Mouse (Mus musculus) adrenal gland, postnatal 14 days (tissue): ENCODE measurements around the gene Usp33. TPM values are rescaled to one million over a fixed set of nuclear protein-coding genes. Genes with fewer than 3 reads are reported as not detected.
"Not testable (repeated sequence)": the region's sequence is repeated elsewhere in the genome, so short reads cannot be mapped to it uniquely, and the experiment has no call there.

ENCODE experiments used
- DNase-seq: peaks from one replicate; pipeline ENCODE4 v3.0.0; 2021; ENCODE audit warnings: mixed read lengths
- long read RNA-seq, 2 experiments: library from polyadenylated mRNA; stranded (forward); transcript quantifications; one replicate each; pipeline ENCODE4 v2.0.0; 2021
- total RNA-seq: library from RNA; stranded (reverse); gene quantifications from 2 replicates; pipeline ENCODE4 v1.2.3, GENCODE M21; 2021

Gene Usp33
- 73.5 and 83.9 TPM in 2 replicates for total RNA-seq
- long read RNA-seq, experiment 1, full-length matches to known transcripts: 23 of 25 reads
- long read RNA-seq, experiment 1, partial matches to known transcripts: 2 of 25 reads
- long read RNA-seq, experiment 1, other reads (novel, unspliced or antisense): 0 of 25 reads
- long read RNA-seq, experiment 2, full-length matches to known transcripts: 14 of 20 reads
- long read RNA-seq, experiment 2, partial matches to known transcripts: 4 of 20 reads
- long read RNA-seq, experiment 2, other reads (novel, unspliced or antisense): 2 of 20 reads

DNA sequence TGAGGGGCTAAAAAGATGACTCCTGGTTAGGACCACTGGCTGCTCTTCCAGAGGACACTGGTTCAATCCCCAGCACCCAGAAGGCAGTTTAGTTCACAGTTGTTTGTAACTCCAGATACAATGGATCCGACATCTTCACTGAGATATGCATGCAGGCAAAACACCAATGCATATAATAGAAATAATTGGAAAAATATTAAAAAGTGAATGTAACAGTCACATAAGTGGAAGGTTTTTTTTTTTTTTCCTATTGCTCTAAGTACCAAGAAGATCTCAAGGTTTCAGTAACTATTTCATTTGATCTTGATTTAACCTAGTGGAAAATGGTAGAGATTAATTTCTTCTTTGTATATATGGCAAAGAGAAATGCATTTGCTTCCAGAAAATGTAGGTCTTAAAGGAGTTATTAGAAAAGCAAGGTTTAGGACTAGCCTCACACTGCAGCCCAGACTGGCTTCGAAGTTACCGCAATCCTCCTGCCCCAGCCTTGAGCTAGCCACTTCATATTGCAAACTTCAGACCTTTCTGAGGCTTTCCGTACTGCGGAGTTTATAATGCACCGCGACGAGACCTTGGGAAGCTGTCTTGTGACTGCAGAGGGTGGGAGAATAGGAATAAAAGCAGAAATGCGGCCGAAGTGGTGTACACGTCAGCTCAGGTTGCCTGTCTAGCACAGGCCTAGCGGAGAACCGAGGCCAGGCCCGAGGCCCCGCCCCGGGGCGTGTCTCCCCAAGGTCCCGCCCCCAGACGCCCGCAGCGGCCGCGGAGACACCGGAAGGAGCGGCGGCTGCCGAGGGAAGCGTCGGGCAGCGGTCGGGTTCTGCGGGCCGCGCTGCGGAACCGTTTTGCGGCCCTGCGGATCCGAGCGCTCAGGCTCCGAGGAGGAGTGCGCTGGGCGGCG is at the start of gene Usp33:
Gene Usp33, plus strand, starts transcription at position 747 of the 901 bp plus-strand sequence.
- DNase-seq: peak; percentile 97

- DNase-seq: no peak
Observed at GRCm38 (mm10) chr3:152300376-152301337, 45.6 kb upstream of the Usp33 start.

GRCm38 (mm10) chr3:152302991-152303390 is 43.3 kb upstream of the Usp33 start:
- DNase-seq: no peak

GRCm38 (mm10) chr3:152304093-152304815 is 42.0 kb upstream of the Usp33 start:
- DNase-seq: peak; percentile 10

DNA sequence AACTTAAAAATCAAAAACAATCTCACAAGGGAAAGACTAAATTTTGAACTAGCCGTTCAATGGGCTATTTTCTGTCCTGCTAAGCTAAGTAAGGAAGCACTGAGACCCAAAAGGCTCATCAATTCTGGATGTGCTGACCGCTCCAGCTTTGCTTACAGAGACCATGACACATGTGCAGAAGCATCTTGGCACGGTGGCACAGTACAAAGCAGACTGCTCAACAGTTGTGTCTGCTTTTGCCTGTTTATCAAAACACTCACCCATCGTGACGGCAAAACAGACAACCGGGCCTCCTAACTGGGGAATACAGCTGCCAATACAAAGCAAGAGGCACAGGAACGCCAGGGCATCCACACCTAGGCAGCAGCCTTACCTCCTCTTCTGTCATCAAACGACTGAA is 41.2 kb upstream of the Usp33 start:
- no peak for DNase-seq

- DNase-seq: no peak
Observed at GRCm38 (mm10) chr3:152305971-152306370, 40.3 kb upstream of the Usp33 start.

DNA sequence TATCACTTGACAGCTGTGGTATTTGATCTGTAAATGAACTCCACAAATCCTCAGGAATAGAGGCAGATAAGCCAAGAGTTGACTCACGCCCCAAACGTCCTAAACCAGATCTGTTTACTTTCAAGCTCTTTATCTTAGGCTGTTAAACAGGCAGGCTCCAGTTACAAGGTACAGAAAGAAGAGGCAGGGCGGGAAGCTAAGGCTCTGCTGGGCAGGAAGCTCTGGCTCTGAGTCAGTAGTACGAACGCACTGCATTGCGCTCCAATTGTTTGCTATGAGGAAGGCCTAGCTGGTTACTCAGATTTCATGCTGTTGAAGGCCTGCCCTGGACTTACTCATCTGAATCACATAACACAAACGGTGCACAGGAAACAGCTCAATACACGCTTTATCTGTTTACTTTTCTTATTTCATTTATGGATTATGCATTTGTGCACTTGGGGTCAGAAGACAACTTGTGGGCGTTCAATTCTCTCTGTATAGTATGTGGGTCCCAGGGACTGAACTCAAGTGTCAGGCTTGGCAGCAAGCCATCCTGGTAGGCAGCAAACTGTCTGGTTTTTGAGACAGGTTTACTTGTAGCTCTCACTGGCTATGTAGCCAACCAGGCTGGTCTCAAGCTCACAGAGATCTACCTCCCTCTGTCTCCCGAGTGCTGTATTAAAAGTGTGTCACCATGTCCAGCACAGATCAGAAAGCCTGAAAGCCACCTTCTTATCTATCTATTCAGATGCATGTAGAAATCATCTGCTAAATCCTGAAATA is 37.6 kb upstream of the Usp33 start:
- peak; percentile 56 for DNase-seq

- no peak for DNase-seq
Observed at GRCm38 (mm10) chr3:152309250-152309645, 37.0 kb upstream of the Usp33 start.

DNA sequence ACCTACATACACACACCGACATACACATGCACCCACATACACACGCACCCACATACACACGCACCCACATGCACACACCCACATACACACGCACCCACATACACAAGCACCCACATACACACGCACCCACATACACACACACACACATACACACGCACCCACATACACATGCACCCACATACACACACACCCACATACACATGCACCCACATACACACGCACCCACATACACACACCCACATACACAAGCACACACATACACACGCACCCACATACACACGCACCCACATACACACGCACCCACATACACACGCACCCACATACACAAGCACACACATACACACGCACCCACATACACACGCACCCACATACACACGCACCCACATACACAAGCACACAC is 31.6 kb upstream of the Usp33 start:
- DNase-seq: not testable (repeated sequence)

GRCm38 (mm10) chr3:152315613-152316012 is 30.7 kb upstream of the Usp33 start:
- DNase-seq: peak; percentile 92

DNA sequence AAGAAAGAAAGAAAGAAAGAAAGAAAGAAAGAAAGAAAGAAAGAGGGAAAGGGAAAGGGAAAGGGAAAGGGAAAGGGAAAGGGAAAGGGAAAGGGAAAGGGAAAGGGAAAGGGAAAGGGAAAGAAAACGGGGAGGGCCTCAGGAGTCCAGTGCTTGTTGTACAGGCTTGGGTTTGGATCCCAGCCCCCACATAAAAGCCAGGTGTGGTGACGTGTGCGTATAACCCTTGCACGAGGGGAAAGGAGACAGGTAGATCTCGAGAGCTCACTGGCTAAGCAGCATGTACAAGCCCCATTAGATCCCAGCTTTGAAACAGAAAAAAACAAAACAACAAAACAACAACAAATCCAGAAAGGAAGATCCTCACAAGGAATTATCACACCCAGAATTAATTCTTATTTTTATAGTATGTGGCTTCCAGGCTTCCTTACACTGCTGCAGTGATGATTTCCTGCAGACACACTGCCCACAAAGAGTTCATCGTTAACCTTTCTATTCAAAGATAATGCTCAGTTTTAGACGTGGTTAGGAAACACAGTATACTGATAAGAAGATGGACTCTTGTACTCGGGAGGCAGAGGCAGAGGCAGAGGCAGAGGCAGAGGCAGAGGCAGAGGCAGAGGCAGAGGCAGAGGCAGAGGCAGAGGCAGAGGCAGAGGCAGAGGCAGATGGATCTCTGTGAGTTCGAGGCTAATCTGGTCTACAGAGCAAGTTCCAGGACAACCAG is 29.7 kb upstream of the Usp33 start:
- not testable (repeated sequence) for DNase-seq

DNA sequence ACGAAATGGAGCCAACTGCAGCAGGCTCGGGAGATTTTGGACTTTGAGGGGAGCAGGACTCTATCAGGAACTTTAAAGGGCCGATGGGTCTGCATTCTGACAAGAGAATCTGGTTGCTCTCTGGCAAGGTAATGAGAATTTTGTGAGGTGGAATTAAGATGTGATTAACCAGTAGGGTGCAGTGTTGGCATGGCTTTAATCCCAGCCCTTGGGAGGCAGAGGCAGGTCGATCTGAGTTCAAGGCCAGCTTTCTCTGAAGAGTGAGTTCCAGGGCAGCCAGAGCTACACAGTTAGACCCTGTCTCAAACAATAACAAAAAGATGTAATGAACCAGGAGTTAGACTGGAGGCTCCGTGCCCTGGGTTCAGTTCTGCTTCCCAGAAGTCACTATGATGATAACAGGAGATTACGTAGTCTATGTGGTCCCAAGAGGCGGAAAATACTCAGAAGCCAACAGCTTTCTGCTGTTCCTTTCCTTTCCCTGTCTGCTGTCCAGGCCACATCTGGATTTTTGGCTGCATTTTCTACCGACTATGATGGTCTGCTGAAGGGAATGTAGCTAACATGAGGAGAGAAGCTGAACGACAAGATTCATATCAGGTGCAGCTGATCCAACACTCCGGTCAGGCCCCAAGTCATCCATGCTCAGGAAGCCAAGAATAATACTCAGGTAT is 25.2 kb upstream of the Usp33 start:
- DNase-seq: no peak

- DNase-seq: no peak
Observed at GRCm38 (mm10) chr3:152321765-152322547, 24.3 kb upstream of the Usp33 start.

GRCm38 (mm10) chr3:152332104-152332503 is 14.2 kb upstream of the Usp33 start:
- DNase-seq: no peak

DNA sequence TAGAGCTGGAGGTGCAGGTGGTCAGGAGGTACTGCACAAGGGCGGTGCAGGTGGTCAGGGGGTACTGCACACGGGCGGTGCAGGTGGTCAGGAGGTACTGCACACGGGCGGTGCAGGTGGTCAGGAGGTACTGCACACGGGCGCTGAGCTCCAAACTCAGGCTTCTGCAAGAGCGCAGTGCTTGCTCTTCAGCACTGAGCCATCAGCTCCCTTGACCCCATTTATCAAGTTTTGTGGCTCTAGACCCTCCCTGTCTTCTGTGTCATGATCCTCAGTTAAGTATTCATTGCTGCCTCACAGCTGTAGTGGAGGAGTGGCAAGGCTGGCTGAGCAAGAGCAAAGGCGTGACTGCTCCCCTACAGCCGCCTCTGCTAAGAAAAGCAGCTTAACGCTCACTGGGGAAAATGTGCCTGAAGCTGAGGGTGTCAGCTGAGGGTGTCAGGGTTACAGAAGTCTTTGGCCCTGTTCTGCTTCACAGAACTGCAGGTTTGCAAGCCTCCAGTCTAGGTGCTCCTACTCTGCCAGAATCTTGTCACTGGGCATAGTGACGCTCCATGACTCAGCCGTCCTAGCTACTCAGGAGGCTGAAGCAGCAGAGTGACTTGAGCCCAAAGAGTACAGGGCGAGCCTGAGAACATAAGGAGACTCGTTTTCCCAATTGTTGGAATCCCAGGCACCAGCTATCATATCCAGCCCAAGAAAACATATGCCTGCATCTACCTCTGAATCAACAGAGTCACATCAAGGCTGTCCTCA is 13.6 kb upstream of the Usp33 start:
- DNase-seq: no peak

DNA sequence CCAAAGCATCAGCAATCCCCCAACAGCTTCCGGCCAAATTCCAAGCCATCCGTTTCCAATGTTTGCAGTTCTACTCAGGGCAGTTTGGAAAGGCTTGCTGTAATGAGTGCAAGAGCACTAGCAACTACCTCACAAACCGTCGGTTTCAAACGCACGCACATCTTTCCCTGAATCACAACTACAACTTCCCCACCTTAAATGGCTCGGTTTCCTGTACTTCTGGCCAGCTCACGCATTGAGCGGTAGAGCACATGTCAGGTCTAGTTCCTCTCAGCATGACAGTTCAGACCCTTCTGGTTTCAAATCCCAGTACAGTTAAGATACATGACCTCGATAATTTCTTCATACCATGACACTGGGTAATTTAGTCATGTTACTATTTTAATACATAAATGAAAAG is 12.6 kb upstream of the Usp33 start:
- DNase-seq: no peak

DNA sequence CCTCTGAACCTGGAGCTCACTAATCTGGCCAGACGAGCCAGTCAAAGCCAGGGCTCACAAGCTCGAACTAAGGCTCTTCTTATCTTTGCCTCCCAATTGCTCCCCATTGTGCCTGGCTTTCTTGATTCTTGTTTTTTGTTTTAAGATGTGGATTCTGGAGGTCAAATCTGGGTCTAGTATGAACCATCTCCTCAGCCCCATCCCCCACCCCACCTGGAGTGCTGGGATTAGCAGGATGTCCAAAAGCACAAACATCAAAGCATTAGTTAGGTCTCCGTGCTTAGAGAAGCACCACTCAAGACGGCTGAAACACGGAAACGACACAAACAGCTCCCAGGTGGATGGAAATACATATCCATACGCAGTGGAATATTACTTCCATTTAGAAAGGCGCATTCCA is 10.2 kb upstream of the Usp33 start:
- no peak for DNase-seq
